Mouse (Mus musculus) MEL-GATA-1-ER (cell line): ENCODE results near the gene Cd164l2.

ENCODE experiments used
- DNase-seq: peaks from one replicate; pipeline ENCODE4 v3.0.0-alpha.2; 2012; ENCODE audit warnings: low read depth; ENCODE audit errors: extremely low read depth

The Cd164l2 gene

GRCm38 (mm10) chr4:133220656-133221055, 8.7 kb downstream of the Cd164l2 start:
- no peak for DNase-seq

GRCm38 (mm10) chr4:133221701-133222100, 9.8 kb downstream of the Cd164l2 start:
- DNase-seq = no peak

GRCm38 (mm10) chr4:133223875-133224274, 11.9 kb downstream of the Cd164l2 start:
- no peak for DNase-seq

GRCm38 (mm10) chr4:133226073-133226472, 14.1 kb downstream of the Cd164l2 start:
- DNase-seq = no peak

GRCm38 (mm10) chr4:133227636-133228035, 15.7 kb downstream of the Cd164l2 start:
- DNase-seq = no peak

GRCm38 (mm10) chr4:133229582-133229981, 17.7 kb downstream of the Cd164l2 start:
- no peak for DNase-seq

GRCm38 (mm10) chr4:133233285-133233976, 21.5 kb downstream of the Cd164l2 start:
- DNase-seq = no peak

- DNase-seq = no peak
These were observed 22.8 kb downstream of the Cd164l2 start for GRCm38 (mm10) chr4:133234771-133235170.

GRCm38 (mm10) chr4:133235415-133235814, 23.5 kb downstream of the Cd164l2 start:
- DNase-seq = no peak

GRCm38 (mm10) chr4:133237911-133238310, 26.0 kb downstream of the Cd164l2 start:
- peak; percentile 97 for DNase-seq

GRCm38 (mm10) chr4:133240490-133240921, 28.6 kb downstream of the Cd164l2 start, which contains the start of gene Map3k6:
TSS of gene Map3k6 (plus strand) at chr4:133240818.
- DNase-seq = peak; percentile 36

- DNase-seq = peak; percentile 89
These were observed 29.3 kb downstream of the Cd164l2 start for GRCm38 (mm10) chr4:133240934-133241908.

GRCm38 (mm10) chr4:133241910-133242309, 30.0 kb downstream of the Cd164l2 start:
- DNase-seq = peak; percentile 31

- DNase-seq = no peak
These were observed 30.8 kb downstream of the Cd164l2 start for GRCm38 (mm10) chr4:133242710-133243109.

- DNase-seq = no peak
These were observed 31.6 kb downstream of the Cd164l2 start for GRCm38 (mm10) chr4:133243538-133243937.

- peak; percentile 77 for DNase-seq
These were observed 32.4 kb downstream of the Cd164l2 start for GRCm38 (mm10) chr4:133244289-133244688.

GRCm38 (mm10) chr4:133247072-133247471, 35.1 kb downstream of the Cd164l2 start:
- no peak for DNase-seq

- DNase-seq = peak; percentile 90
These were observed 36.0 kb downstream of the Cd164l2 start for GRCm38 (mm10) chr4:133247806-133248449.

GRCm38 (mm10) chr4:133250609-133251008, 38.7 kb downstream of the Cd164l2 start:
- DNase-seq = no peak

- DNase-seq = no peak
These were observed 39.3 kb downstream of the Cd164l2 start for GRCm38 (mm10) chr4:133251214-133251613.

GRCm38 (mm10) chr4:133252089-133252488, 40.2 kb downstream of the Cd164l2 start:
- DNase-seq = no peak

GRCm38 (mm10) chr4:133253412-133253811, 41.5 kb downstream of the Cd164l2 start:
- no peak for DNase-seq
